Mouse (Mus musculus) heart, adult 11 months (tissue): ENCODE results near the gene Vmn1r37.
"Not testable (repeated sequence)": the region's sequence is repeated elsewhere in the genome, so short reads cannot be mapped to it uniquely, and the experiment has no call there.

ENCODE experiments used
- DNase-seq: peaks from one replicate; pipeline ENCODE4 v3.0.0; 2022

Vmn1r37 gene

GRCm38 (mm10) chr6:66729082-66729481 lies at the start of gene Vmn1r37:
Gene Vmn1r37, plus strand, starts transcription at chr6:66729382.
- DNase-seq = not testable (repeated sequence)

GRCm38 (mm10) chr6:66685806-66686205 lies 43.4 kb upstream of the Vmn1r37 start, which contains the start of gene Vmn1r35:
Gene Vmn1r35, minus strand, starts transcription at chr6:66685906.
- no peak for DNase-seq

GRCm38 (mm10) chr6:66708901-66709300 lies 20.3 kb upstream of the Vmn1r37 start:
- no peak for DNase-seq

GRCm38 (mm10) chr6:66713854-66714253 lies 15.3 kb upstream of the Vmn1r37 start:
- peak; percentile 56 for DNase-seq

GRCm38 (mm10) chr6:66719068-66719467 lies 10.1 kb upstream of the Vmn1r37 start, which contains the start of gene Vmn1r36:
Gene Vmn1r36, minus strand, starts transcription at chr6:66719168.
- not testable (repeated sequence) for DNase-seq

GRCm38 (mm10) chr6:66782527-66782926 lies 53.3 kb downstream of the Vmn1r37 start, which contains the start of gene Vmn1r38:
Gene Vmn1r38, minus strand, starts transcription at chr6:66782627.
- DNase-seq = not testable (repeated sequence)
